Mouse (Mus musculus): ENCODE measurements around the gene Bpgm.

GRCm38 (mm10) chr6:34497991-34498625 lies 22.1 kb downstream of the Bpgm start:
- TF ChIP-seq REST (IDR thresholded peaks at IDR 0.05; ENCODE audit: insufficient read depth, insufficient read length) (no peak), POLR2A (IDR thresholded peaks at IDR 0.05; ENCODE audit: insufficient read length, low read depth) (no peak), USF1 (IDR thresholded peaks at IDR 0.05; ENCODE audit: low read depth) (no peak), E2F4 (IDR thresholded peaks at IDR 0.05; ENCODE audit: insufficient read depth) (no peak), TCF3 (IDR thresholded peaks at IDR 0.05; ENCODE audit: insufficient read length, low read depth) (no peak), POLR2AphosphoS2 (IDR thresholded peaks at IDR 0.05; ENCODE audit: insufficient read length, low read depth) (no peak), CEBPB (IDR thresholded peaks at IDR 0.05; ENCODE audit: insufficient read depth, poor library complexity, severe bottlenecking) (no peak), MYOG (IDR thresholded peaks at IDR 0.05; ENCODE audit: control insufficient read depth in 1 of 3, insufficient read depth in 1 of 3, insufficient read length in 2 of 3, low read depth in 2 of 3) (no peak)

All from myocyte (in vitro differentiated cells).